Mouse (Mus musculus) liver, embryonic 13.5 days (tissue): ENCODE results near the gene Asah2. TPM values are rescaled to one million over a fixed set of nuclear protein-coding genes. Genes with fewer than 3 reads are reported as not detected.
"Not testable (repeated sequence)": the region's sequence is repeated elsewhere in the genome, so short reads cannot be mapped to it uniquely, and the experiment has no call there.

ENCODE experiments used
- ATAC-seq: fragments of 200-750 bp; cut with Nextera tagmentation; 2 replicates; pipeline ENCODE4 v1.8.0; 2017; ENCODE audit warnings: low read depth, mild to moderate bottlenecking, moderate number of reproducible peaks, moderate library complexity
- DNase-seq: peaks from one replicate; pipeline ENCODE4 v3.0.0; 2022
- H3K27ac ChIP-seq: fragments of 300-500 bp; sonication (generic); 2 replicates; pipeline ENCODE4 v1.5.1; 2015; ENCODE audit warnings: moderate library complexity, mild to moderate bottlenecking, inconsistent platforms
- H3K27me3 ChIP-seq: fragments of 300-500 bp; sonication (generic); 2 replicates; pipeline ENCODE4 v1.6.1; 2015; ENCODE audit warnings: mild to moderate bottlenecking, inconsistent platforms
- H3K36me3 ChIP-seq: fragments of 300-500 bp; sonication (generic); 2 replicates; pipeline ENCODE4 v1.6.1; 2015; ENCODE audit warnings: mild to moderate bottlenecking, inconsistent platforms
- H3K4me1 ChIP-seq: fragments of 300-500 bp; sonication (generic); replicated peaks from 2 replicates; pipeline ENCODE4 v1.6.1; 2015; ENCODE audit warnings: inconsistent platforms
- H3K4me2 ChIP-seq: fragments of 300-500 bp; sonication (generic); 2 replicates; pipeline ENCODE4 v1.6.1; 2015; ENCODE audit warnings: inconsistent platforms, mild to moderate bottlenecking, moderate library complexity
- H3K4me3 ChIP-seq: fragments of 300-500 bp; sonication (generic); replicated peaks from 2 replicates; pipeline ENCODE4 v1.5.1; 2015; ENCODE audit warnings: mild to moderate bottlenecking, inconsistent platforms
- H3K9ac ChIP-seq: fragments of 300-500 bp; sonication (generic); 2 replicates; pipeline ENCODE4 v1.6.1; 2015; ENCODE audit warnings: mild to moderate bottlenecking, inconsistent platforms
- H3K9me3 ChIP-seq: fragments of 300-500 bp; sonication (generic); replicated peaks from 2 replicates; pipeline ENCODE4 v1.6.1; 2016; ENCODE audit warnings: inconsistent platforms
- WGBS: fragments of 180-500 bp; shearing (Covaris S2); methylation state at CpG from one replicate; pipeline ENCODE4 v1.1.7; 2015; ENCODE audit not compliant: insufficient replicate concordance; 5-methylcytosine and 5-hydroxymethylcytosine counted together
- polyA plus RNA-seq: library from polyadenylated mRNA; unstranded; fragments of >200 nt; fragmentation: Nextera tagmentation; extraction: Ambion mirVana; gene quantifications from 2 replicates; pipeline ENCODE4 v1.2.1, GENCODE M21; 2015

The Asah2 gene
- polyA plus RNA-seq = 0.23 and 0.52 TPM in 2 replicates

DNA sequence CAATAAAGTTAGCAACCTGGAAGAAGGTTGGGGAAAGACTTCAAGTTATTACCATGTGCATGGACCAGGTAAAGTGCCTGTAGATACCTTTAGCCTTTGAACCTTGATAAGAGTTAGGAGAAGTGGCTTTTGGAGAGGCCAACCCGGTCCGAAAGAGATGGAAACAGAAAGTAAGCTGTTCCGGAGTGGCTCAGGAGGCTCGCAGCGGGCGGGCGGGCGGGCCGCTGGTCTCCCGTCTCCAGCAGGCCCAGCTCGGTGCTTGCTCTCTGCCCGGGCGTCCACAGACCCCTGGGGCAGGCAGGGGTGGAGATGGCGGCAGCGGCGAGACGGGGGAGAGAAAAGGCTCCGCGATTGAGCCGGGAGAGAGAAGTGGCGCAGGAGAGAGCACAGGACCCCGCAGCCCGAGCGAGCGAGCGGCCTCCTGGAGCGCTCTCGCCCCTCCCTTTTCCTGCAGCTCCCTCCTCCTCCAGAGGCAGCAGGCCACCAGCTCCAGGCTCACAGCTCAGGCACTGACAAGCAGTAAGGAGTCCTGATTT lies at the start of gene Asah2:
Gene Asah2 (minus strand): TSS at position 441 of the 536 bp plus-strand sequence.
- peaks cover 7% of the 10 kb centered on the region for H3K4me1 ChIP-seq
- H3K9ac ChIP-seq = peak within 1 kb of the TSS; percentile 75
- no peaks in the 10 kb centered on the region for H3K9me3 ChIP-seq
- H3K4me3 ChIP-seq = peak within 1 kb of the TSS; percentile 71
- DNase-seq = peak; percentile 45
- H3K4me2 ChIP-seq = peak within 1 kb of the TSS; percentile 71
- H3K36me3 ChIP-seq = no peaks in the 10 kb centered on the region
- H3K27ac ChIP-seq = peak within 1 kb of the TSS; percentile 60
- 0% methylated on average over 28 of the region's 28 CpGs for WGBS
- H3K27me3 ChIP-seq = peaks cover 5% of the 10 kb centered on the region; the same call in 1 of the 2 replicates
- ATAC-seq = peak; percentile 82

- Histone ChIP-seq H3K9me3 (no peaks in the 10 kb centered on the region), H3K4me3 (no peak overlapping the region), H3K4me1 (peaks cover 27% of the 10 kb centered on the region), H3K4me2 (peak overlapping the region; percentile 39), H3K9ac (no peak overlapping the region; the same call in 1 of the 2 replicates), H3K27ac (no peak overlapping the region), H3K36me3 (peaks cover 44% of the 10 kb centered on the region), H3K27me3 (no peaks in the 10 kb centered on the region)
- ATAC-seq (peak; percentile 95), DNase-seq (peak; percentile 49)
- 16% methylated on average over 6 of the region's 6 CpGs for WGBS
These were observed 49.0 kb upstream of the Asah2 start for GRCm38 (mm10) chr19:32157045-32157444.

- Histone ChIP-seq H3K9ac (no peak overlapping the region), H3K36me3 (peaks cover 16% of the 10 kb centered on the region), H3K27ac (no peak overlapping the region), H3K27me3 (no peaks in the 10 kb centered on the region), H3K4me3 (no peak overlapping the region), H3K9me3 (no peaks in the 10 kb centered on the region), H3K4me1 (peaks cover 15% of the 10 kb centered on the region), H3K4me2 (no peak overlapping the region)
- DNase-seq (no peak), ATAC-seq (no peak)
- 60% methylated on average over 6 of the region's 6 CpGs for WGBS
These were observed 44.5 kb upstream of the Asah2 start for GRCm38 (mm10) chr19:32152529-32152928.

DNA sequence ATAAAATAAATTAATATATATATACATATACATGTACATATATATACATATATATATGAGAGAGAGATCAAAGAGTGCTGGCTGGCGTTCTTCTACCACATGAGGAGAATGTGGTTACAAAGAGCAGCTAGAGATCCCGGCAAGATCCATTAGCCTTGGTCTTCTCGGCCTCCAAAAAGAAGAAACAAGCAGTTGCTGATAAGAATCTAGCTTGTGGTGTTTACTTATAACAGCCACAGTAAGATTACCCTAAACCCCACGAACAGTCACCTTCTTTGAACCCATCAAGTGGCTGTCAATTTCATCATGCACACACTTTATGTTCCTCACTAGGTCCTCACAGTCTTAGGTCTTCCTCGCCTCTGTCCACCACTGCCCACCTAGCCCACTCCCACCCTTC lies 40.7 kb upstream of the Asah2 start:
- ATAC-seq = no peak
- H3K4me1 ChIP-seq = no peaks in the 10 kb centered on the region
- 47% methylated on average over 5 of the region's 5 CpGs for WGBS

GRCm38 (mm10) chr19:32142383-32142782 lies 34.4 kb upstream of the Asah2 start:
- Histone ChIP-seq H3K9ac (no peak overlapping the region), H3K9me3 (no peaks in the 10 kb centered on the region), H3K4me1 (peaks cover 32% of the 10 kb centered on the region), H3K4me2 (no peak overlapping the region), H3K4me3 (no peak overlapping the region), H3K27me3 (no peaks in the 10 kb centered on the region), H3K27ac (no peak overlapping the region), H3K36me3 (peaks cover 34% of the 10 kb centered on the region)
- no peak for DNase-seq
- ATAC-seq = no peak
- 81% methylated on average over 6 of the region's 6 CpGs for WGBS

More for the DNA sequence above, 40.7 kb upstream of the Asah2 start:
- H3K4me2 ChIP-seq = no peak overlapping the region
- DNase-seq = no peak
- no peak overlapping the region for H3K9ac ChIP-seq
- H3K4me3 ChIP-seq = no peak overlapping the region
- no peaks in the 10 kb centered on the region for H3K9me3 ChIP-seq
- H3K27me3 ChIP-seq = no peaks in the 10 kb centered on the region
- no peaks in the 10 kb centered on the region; the same call in none of the 2 replicates for H3K36me3 ChIP-seq
- H3K27ac ChIP-seq = no peak overlapping the region

DNA sequence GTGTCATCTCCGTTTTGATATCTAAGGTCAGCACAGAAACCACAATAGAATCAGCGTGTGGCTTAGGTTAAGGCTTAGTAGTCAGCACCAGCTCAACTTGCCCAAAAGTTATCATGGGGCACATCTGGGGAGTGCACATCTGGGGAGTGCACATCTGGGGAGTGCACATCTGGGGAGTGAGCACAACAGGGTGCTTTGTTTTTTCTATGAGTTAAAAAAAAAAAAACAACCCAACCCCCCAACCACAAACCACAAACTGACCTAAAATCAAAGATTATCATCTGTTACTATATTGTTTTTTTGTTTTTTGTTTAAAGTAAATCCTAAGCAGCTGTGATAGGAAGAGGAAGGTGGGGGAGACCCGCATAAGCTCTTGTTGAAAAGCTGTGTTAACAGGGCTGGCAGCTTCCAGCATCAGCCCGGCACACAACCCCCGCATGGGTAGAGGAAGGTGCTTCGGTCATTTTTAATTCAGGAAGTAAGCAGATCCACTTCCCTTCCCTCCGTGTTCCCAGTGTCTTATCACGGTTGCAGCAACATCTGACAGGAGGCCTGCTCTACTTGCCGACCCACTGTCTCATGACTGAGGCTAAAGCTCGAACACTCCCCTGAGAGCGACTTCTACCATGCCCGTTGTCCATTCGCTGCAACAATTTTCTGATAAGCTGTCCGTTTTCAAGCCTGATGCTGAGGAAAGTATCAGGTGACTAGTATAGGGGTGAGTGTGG lies 30.5 kb upstream of the Asah2 start:
- 16% methylated on average over 14 of the region's 14 CpGs for WGBS
- Histone ChIP-seq H3K27ac (peak overlapping the region; percentile 17; the same call in 1 of the 2 replicates), H3K27me3 (no peaks in the 10 kb centered on the region), H3K9ac (no peak overlapping the region), H3K4me1 (peaks cover 36% of the 10 kb centered on the region), H3K9me3 (no peaks in the 10 kb centered on the region), H3K4me3 (no peak overlapping the region), H3K4me2 (no peak overlapping the region), H3K36me3 (peaks cover 39% of the 10 kb centered on the region)
- ATAC-seq = peak; percentile 73
- DNase-seq = no peak

GRCm38 (mm10) chr19:32137904-32138303 lies 29.9 kb upstream of the Asah2 start:
- Histone ChIP-seq H3K4me2 (no peak overlapping the region), H3K9ac (no peak overlapping the region), H3K27ac (no peak overlapping the region), H3K36me3 (peaks cover 39% of the 10 kb centered on the region), H3K4me1 (peaks cover 32% of the 10 kb centered on the region), H3K9me3 (no peaks in the 10 kb centered on the region), H3K4me3 (no peak overlapping the region), H3K27me3 (no peaks in the 10 kb centered on the region)
- DNase-seq = no peak
- 53% methylated on average over 5 of the region's 5 CpGs for WGBS
- no peak for ATAC-seq

DNA sequence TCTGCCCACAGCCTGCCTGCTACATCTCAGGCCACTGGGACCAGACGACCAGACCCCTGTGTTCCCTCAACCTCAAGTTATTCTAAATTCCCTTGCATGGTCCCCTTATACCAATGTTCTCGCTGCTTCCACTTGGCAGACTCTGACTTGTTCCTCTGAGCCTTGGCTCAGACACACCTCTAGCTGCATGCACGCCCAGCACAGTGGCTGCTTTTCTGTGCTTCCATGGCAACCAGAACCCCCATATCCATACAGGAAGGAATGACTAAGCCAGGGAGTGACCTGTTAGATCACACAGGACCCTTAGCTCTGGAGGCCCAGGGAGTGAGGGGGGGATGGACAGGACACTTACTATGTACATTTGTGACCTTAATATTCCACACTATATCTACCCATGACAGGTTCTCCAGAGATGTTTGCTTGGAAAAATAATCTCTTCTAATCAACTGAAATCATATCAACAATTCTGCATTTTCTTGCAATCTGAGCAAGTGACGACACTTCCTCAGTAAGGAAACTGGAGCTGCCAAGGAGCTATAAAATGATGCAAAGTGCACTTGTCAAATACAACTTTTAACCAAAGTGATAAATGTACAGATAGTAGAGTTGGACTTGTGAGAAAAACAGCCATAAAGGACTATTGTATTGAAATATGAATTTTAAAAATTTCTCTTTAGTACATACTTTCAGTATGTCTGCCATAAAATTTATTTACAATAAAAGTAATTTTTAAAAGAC lies 29.0 kb upstream of the Asah2 start:
- Histone ChIP-seq H3K4me2 (no peak overlapping the region), H3K36me3 (peaks cover 34% of the 10 kb centered on the region), H3K27me3 (no peaks in the 10 kb centered on the region), H3K4me1 (peaks cover 26% of the 10 kb centered on the region), H3K4me3 (no peak overlapping the region), H3K27ac (no peak overlapping the region), H3K9ac (no peak overlapping the region), H3K9me3 (no peaks in the 10 kb centered on the region)
- ATAC-seq = no peak
- DNase-seq = no peak
- WGBS = 71% methylated on average over 4 of the region's 4 CpGs

- DNase-seq, H3K9me3 ChIP-seq, H3K4me1 ChIP-seq, H3K27me3 ChIP-seq, H3K27ac ChIP-seq, H3K4me2 ChIP-seq, H3K4me3 ChIP-seq, H3K9ac ChIP-seq: not testable (repeated sequence)
- WGBS = 89% methylated on average over 17 of the region's 17 CpGs
- peak; percentile 47; the same call in 1 of the 2 replicates for ATAC-seq
- peaks cover 32% of the 10 kb centered on the region for H3K36me3 ChIP-seq
These were observed 23.9 kb upstream of the Asah2 start for GRCm38 (mm10) chr19:32131707-32132488.

DNA sequence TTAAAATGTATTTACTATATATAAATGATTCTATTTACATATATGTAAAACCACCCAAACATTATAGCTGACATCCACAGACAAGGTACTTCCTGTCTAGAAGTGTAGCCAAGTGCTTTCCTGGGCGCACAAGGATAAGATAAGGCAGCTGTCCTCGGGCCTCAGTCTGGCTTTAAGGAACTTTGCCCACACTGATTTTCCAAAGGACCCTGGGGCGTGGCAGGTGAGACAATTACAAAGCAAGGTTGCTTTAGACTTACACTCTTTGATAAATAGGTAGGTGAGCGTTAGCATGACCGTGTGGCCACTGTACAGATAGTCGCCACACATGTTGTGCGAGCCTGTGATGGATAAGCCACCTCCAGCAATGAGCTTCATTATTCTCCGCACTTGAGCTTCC lies 21.3 kb upstream of the Asah2 start:
- no peaks in the 10 kb centered on the region for H3K4me1 ChIP-seq
- H3K36me3 ChIP-seq = peaks cover 47% of the 10 kb centered on the region
- no peak for DNase-seq
- WGBS = 74% methylated on average over 8 of the region's 8 CpGs
- H3K9ac ChIP-seq = no peak overlapping the region
- no peaks in the 10 kb centered on the region for H3K27me3 ChIP-seq
- no peak overlapping the region for H3K4me3 ChIP-seq
- H3K27ac ChIP-seq = no peak overlapping the region
- no peak for ATAC-seq
- no peak overlapping the region for H3K4me2 ChIP-seq
- H3K9me3 ChIP-seq = no peaks in the 10 kb centered on the region
